Mouse (Mus musculus) lung, adult 18-20 months (tissue): Measurements from ENCODE around the gene Mrpl48.

Experiments
- DNase-seq, 2 experiments: peaks; one replicate each; pipeline ENCODE4 v3.0.0; 2022; ENCODE audit warnings: mixed read lengths in 2 of 2

Mrpl48 gene

DNA sequence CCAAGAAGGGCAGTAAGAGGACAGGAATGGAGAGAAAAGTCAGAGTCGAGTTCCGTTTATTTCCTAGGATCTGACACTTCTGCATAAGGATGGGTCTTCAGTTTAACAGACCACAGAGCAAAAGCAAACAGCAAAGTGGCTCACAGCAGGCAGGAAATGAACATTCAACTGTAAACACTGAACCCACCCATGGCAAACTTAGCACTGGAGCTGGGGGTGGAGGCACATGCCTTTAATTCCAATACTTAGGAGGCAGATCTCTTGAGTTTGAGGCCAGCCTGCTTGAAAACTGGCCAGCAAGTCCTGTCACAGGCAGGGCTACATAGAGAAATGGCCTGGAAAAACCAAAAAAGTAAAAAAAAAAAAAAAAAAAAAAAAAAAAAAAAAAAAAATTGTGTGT, 74.6 kb downstream of the Mrpl48 start:
- DNase-seq, result peak; percentile 49 to 52

DNA sequence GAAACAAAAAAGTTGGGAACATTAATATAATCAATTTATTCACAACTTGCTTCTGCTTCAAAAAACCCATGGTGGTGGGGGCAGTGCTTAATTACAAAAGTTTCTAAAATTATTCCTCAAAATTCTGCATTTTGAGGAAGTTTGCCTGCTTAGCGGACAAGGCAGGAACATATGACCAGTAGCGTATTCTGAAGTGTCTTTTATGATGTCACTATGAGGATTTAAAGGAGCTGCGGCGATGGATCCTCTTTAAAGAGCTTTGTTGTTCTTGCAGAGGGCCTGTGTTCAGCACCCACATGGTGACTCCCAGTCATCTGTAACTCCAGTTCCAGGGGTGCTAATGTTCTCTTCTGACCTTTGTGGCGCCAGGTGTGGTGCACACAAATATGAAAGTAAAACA, 77.3 kb downstream of the Mrpl48 start:
- no peak for DNase-seq

DNA sequence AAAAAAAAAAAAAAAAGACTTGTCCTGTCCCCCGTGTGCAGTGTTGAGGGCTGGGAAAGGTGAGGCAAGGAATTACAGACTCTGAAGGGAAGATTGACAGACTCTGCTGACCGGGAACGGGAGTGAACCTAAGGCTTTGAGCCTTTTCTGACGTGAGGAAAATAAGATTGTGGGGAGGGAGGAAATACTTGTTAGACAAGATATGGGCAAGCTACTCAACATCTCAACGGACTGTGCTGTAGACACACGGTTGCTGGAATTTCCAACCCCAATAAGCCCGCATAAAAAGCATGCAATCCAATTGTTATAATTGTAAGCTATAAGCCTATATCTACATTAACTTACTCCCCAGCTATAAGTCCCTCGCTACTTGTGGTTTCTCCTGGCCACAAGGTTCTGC, 83.4 kb downstream of the Mrpl48 start:
- no peak for DNase-seq

DNA sequence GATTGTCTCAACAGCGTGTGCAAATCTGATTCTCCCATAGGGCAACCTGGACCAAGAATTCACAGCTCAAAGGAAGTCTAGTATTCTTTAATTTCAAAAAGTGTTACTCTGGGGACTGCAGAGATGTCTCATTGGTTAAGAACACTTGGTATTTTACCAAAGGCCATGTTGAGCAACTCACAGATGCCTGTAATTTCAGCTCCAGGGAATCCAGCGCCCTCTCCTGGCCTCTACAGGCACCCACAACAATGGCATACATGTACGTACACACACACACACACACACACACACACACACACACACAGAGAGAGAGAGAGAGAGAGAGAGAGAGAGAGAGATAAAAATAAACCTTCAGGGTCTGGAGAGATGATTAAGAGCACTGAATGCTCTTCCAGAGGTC, 85.9 kb downstream of the Mrpl48 start:
- DNase-seq, result no peak

DNA sequence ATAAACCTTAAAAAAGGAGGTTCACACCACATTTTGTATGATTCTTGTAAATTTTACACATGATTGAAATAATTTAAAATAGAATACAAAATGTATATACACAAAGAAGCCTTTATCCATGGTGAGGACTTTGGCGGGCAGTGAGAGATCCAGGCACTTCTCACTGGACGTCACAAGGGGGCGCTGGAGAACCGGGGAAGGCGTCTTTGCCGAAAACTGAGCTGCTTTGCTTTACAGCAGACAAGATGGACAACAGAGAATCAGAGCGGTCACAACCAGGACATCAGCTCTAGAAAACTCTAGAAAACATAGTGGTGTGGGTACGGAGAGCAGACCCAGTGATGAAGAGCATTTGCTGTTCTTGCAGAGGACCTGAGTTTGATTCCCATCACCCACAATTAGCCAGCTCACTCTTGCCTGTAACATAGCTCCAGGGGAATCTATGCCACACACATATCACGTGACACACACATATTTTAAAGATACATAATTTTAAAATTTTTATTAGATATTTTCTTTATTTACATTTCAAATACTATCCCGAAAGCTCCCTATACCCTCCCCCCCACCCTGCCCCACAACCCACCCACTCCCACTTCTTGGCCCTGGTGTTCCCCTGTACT, 87.3 kb downstream of the Mrpl48 start:
- peak; percentile 79 to 80 for DNase-seq

DNA sequence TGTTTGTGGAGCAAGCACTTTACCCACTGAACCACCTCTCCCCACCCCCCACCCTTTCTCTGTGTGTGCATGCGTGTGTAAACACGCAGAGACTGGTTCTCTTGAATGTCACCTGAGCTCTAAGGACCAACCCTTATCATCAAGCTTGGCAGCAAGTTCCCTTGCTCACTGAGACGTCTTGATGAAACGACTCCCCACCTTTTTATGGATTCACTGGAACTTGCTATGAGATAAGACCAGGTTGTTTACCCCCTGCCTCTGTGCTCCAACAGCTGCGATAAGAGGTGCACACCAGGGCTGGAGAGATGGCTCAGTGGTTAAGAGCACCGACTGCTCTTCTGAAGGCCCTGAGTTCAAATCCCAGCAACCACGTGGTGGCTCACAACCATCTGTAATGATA, 87.9 kb downstream of the Mrpl48 start:
- DNase-seq, result no peak

DNA sequence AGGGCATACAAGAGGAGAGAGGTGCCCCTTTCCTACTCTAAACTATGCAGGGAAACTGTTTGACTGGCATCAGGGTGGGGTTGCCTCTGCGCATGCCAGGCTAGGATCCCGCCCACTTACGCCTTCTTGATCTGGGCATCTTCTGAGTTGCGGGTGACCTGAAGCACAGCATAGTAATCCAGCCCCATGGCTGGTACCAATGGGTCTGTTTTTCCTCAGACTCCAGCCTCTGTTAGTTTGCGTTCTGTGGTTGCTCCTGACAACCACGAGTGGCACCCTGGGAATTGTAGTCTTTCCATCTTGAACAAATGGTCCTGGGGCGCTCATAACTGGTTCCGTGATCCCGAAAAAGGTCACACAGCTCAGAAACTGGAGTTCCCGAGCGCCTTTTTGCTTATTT, 93.5 kb downstream of the Mrpl48 start, which contains the start of gene Dnajb13:
Gene Dnajb13 (minus strand): TSS at position 388 of the 400 bp plus-strand sequence.
- no peak for DNase-seq

DNA sequence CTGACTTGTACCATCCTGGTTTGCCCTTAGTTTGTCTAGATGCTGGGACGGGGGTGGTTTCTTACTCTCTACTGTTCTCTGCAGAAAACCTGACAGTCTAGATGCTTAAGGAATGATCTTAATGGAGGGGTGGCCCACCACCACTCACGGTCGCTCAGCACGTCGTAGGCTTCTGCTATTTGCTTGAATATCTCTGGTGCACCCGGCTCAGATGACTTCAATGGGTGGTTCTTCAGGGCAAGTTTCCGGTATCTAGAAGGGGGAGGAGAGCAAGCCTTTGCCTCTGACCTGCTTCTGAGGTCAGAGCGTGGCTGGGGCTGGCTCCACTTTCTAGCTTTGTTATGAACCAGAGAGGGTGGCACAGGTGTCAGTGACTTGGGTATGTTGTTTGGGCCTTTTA, 96.5 kb downstream of the Mrpl48 start:
- peak in 1 of 2 experiments; percentile 22 for DNase-seq

DNA sequence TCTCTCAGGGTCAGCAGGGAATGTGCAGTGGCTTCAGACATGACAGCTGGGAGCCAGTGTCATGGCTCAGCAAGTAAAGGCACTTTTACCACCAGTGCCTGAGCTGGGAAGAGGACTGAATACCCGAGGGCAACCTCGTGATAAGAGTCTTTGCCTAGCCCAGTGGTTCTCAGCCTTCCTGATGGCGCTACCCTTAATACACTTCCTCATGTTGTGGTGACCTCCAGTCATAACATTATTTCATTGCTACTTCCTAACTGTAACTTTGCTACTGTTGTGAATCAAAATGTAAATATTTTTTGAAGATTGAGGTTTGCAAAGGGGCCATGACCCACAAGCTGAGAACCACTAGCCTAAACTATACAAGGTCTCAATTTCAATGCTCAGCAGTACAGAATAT, 99.4 kb downstream of the Mrpl48 start:
- DNase-seq, result no peak

DNA sequence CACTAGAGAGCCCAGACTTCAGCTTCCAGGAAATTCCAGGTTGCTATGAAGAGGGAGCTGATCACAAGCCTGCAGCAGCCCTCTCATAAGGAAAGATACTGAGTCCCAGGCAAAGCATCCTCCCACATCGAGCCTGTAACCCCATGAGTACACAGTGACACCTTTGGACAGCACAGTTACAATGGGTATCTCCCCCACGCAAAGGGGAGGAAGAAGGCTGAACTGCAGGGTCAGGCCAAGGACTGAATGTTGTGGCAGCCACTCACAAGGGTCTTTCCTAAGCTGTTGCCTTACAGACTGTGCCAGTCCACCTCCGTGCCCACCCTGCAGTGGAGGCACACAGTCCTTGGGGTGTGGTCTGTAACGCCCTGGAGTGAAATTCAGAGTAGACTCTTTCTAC, 101.6 kb downstream of the Mrpl48 start:
- DNase-seq, result no peak

DNA sequence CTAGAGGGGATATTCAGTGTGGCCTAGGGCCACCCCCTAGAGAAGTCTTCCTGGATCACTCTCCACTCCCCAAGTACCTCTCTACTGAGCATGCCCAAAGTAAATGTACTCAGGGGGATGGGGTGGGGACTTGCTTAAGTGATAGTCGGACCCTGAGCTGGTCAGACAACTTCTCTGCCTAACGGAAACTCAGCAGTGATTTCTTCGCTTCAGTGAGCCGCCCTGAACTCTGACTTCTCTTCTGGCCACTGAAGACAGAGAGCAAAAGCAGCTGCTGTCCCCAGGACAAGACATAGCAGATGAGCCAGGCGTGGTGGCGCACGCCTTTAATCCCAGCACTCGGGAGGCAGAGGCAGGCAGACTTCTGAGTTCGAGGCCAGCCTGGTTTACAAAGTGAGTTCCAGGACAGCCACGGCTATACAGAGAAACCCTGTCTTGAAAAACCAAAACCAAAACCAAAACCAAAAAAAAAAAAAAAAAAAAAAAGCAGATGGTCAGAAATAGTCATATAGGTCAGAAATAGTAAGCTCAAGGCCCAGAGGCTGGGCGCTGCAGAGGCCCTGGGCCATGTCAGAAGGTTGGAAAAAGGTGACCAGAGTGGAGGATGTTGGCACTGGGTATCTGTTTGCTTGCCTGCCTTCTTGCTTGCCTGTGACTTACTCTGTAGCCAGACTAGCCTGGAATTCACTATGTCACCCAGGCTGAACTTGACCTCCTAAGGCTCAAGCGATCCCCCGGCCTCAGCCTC, 103.2 kb downstream of the Mrpl48 start:
- DNase-seq, result no peak

DNA sequence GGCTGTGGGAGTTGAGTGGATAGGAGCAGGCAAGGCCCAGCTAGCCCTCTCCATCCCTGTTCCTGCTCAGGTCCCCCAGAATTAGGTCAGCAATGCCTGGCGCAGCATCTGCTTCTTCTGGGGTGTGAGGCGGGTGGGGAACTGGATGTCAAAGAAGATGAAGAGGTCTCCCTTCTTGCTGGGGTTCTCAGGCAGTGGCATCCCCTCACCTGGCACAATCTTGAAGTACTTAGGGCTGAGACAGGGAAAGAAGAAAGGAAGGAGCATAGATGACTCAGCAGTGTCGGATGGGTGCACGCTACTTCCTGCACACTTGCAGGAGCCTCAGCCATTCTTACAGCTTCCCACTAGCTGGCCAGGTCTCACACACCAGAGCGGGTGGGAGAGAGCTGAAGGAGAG, 105.0 kb downstream of the Mrpl48 start:
- peak in 1 of 2 experiments; percentile 27 for DNase-seq

DNA sequence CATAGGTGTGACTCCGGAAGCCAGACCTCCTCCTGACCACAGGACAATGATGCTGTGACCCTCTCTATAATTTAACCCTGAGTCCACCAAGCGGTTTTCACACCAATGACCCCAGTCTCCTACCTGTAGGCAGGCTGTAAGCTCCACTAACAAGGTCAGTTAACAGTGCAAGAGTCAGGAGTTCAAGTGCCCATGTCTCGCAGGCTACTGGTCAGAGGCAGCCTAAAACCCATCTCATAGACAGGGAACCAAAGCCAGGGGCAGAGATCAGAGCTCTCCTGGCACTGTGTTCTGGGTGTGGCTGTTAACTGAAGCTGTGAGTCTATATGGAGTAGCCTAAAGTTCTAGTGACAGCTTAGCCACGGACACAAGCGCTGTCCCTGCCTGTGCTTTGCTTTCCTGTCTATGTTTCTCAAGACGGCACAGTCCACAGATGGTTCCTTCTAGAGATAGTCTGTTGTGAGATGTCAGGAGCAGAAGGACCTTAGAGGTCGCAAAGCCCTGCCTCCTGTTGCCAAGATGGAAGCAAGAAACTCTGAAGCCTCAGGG, 105.7 kb downstream of the Mrpl48 start:
- peak; percentile 41 to 58 for DNase-seq

DNA sequence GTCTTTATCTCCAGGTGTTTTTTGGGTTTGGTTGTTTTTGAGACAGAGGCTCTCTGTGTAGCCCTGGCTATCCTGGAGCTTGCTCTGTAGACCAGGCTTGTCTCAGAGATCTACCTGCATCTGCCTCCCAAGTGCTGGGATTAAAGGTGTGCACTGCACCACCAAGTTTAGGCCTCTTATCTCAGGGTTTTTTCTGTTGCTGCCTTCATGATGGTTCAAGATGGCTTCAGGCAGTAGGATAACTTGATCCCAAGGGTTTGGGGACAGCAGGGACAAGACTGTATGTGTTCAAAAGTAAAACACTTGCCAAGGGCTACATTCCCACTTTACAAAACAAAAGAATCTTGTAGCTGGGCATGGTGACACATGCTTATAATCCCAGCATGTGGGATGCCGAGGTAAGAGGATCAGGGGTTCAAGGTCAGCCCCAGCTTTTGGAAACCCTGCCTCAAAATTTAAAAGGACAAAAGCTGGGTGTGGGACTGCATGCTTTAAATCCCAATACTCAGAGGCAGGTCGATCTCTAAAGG, 106.2 kb downstream of the Mrpl48 start:
- DNase-seq, result no peak

DNA sequence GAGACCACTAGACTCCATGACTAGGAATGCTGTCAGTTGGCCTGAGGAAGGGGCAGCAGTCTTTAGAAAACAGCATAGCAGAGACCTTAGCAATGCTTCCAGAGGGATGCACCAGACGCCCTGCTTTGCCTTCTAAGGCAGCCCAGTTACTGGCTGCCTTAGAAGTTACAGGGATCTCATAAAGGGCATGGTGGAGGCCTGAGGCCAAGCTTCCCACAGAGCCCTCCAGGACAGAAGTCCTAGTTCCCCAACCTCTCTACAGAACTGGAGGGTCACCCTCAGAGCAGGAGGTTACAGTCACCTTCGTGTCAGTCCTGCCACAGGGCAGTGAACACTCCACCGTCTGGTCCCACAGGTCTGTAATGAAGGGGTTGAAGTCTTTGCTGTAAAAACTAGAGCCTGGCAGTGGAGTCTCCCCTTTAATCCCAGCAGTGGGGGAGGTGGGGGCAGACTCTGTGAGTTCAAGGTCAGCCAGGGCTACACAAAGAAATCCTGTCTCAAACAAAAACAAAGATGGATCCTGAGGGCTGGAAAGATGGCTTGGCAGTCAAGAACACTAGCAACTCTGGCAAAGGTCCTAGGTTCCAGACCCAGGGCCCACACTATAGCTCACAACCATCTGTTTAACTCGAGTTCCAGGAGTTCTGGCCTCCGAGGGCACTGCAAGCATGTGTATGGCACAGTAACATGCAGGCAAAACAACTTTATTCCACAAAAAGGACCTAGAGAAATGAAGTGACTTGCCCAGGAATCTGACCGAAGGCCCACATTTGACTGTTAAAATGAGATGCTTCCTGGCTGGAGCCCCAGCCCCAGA, 106.9 kb downstream of the Mrpl48 start:
- peak in 1 of 2 experiments; percentile 42 for DNase-seq

DNA sequence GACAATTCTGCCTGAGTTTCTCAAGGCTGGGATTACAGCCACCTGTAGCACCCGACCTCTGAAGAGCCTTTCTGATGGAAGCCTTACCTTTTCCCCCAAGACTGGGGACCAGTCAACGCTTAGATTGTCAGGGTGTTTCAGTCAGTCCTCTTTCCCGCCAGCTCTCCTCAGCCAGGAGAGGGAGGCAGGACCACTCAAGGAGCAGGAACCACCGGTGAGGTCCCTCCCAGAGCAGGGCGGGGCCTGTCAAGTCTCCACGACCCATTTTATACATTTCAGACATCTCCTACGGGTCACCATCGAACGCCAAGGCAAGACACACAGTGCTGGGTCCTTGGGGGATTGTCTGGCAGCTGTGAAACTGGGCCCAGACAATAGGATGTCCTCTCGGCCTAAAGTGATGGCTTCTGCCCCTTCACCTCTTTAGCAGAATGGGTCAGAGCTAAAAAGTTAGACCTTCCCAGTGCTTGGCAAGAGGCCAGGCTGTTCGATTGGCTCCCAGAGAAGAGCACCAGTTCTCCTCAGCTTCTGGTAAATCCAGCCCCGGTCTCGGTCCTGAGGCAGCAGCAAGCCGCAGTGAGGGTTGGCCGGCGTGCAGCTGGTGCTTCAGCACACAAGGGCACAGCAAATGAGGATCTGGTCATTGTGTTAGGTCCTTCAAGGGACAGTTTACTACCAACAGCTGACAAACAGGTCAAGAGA, 107.7 kb downstream of the Mrpl48 start:
- peak; percentile 62 to 64 for DNase-seq

DNA sequence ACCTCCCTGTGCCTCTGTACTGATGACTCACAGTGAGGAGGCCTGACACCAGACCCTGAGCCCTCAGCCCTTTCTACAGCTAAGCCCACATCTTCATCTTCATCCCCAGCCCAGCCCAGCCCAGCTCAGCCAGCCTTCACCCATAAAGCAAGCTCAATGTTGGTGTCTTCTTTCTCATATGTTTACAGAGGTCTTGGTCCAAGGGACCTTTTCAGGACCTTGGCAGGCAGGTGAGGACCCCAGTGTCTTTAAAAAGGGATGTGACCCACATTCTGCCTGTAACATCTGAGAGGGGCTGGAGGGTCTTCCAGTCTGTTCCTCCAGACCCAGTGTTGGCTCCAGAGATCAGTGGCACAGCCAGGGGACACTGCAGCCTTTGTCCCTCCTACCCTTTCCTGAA, 108.6 kb downstream of the Mrpl48 start:
- DNase-seq, result no peak

DNA sequence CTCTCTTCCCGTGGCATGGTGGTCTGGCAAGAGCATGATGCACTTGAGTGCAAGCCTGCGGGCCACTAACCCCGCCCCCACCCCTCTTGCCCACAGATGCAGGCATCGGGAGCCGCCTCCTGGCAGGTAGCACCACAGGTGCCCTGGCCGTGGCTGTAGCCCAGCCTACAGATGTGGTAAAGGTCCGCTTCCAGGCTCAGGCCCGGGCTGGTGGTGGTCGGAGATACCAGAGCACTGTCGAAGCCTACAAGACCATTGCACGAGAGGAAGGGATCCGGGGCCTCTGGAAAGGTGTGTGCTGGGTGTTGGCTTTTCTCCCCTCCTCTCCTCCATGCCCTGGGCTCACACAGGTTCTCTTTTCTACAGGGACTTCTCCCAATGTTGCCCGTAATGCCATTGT, 110.1 kb downstream of the Mrpl48 start:
- DNase-seq, result no peak

DNA sequence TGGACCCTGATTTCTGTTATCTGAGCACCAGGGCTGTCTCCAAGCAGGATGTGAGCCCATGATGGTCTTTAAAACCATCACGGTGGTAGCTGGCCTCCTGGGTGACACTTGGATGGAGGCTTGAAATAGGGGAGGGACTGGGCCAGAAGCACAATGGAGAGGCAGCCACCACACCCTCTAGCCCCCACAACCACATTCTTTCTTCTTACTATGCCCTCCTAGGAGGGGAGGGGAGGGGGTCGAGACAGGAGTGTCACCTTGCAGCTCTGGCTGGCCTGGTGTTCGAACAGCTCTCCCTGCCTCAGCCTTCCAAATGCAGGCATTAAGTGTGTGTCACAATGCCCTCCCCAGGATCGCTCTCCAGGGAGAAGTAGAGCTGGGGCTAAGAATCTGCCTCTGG, 110.7 kb downstream of the Mrpl48 start:
- no peak for DNase-seq

DNA sequence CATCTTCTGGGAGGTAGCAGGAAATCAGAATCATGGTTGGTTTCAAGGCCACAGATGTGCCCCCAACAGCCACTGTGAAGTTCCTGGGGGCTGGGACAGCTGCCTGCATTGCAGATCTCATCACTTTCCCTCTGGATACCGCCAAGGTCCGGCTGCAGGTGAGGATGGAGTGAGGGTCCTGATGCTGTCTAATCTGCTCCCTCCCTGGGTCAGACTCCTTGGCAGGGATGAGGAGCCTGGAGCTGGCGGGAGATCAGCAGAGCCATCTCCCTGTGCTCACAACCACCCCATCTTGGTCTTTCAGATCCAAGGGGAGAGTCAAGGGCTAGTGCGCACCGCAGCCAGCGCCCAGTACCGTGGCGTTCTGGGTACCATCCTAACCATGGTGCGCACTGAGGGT, 111.3 kb downstream of the Mrpl48 start:
- no peak for DNase-seq

DNA sequence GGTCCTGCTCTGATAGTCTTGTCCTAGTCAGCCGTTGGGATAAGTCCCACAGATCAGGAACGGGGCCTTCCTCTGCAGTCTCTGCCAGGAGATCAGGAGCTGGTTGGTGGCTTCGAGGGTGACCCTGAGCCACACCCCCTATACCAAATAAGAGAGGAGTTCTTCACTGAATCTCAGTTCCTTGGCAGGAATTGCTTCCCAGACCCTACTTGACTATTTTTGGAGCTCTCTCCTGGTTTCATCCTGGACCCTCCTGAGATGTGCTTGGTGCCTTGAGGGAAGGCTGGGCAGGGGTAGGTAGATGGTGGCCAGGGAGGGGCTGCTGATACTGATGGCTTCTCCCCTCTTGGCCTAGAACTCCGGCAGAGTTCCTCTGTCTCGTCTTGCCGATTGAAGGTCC, 111.7 kb downstream of the Mrpl48 start:
- no peak for DNase-seq
